Mouse (Mus musculus) MEL (cell line): ENCODE data around the gene P2rx4.
A peak's percentile ranks its signal among the peaks of the same experiment; 100 is the strongest.

Source experiments
- CTCF ChIP-seq, 3 experiments: IDR thresholded peaks in 2 of 3; conservative IDR thresholded peaks in 1 of 3; 2 replicates each; pipeline ENCODE4 v1.5.1; 2011 to 2012; ENCODE audit warnings: low read length in 3 of 3, low read depth in 2 of 3, mild to moderate bottlenecking in 2 of 3, improper control_type of control experiment in 1 of 3, inconsistent platforms in 1 of 3, mixed read lengths in 1 of 3, moderate library complexity in 1 of 3; ENCODE audit not compliant: control insufficient read depth in 1 of 3, insufficient read depth in 1 of 3, poor library complexity in 1 of 3, severe bottlenecking in 1 of 3
- E2F4 ChIP-seq: IDR thresholded peaks from 2 replicates; pipeline ENCODE4 v1.6.1; 2011; ENCODE audit warnings: low read depth, low read length, improper control_type of control experiment, borderline replicate concordance
- EP300 ChIP-seq, 2 experiments: IDR thresholded peaks; 2 replicates each; pipeline ENCODE4 v1.6.1; 2011; ENCODE audit warnings: improper control_type of control experiment in 2 of 2, low read length in 2 of 2, low read depth in 1 of 2, mild to moderate bottlenecking in 1 of 2
- ETS1 ChIP-seq: IDR thresholded peaks from 2 replicates; pipeline ENCODE4 v1.6.1; 2012; ENCODE audit warnings: low read depth, mild to moderate bottlenecking, inconsistent platforms, low read length, improper control_type of control experiment, moderate library complexity
- GABPA ChIP-seq: IDR thresholded peaks from 2 replicates; pipeline ENCODE4 v1.6.1; 2012; ENCODE audit warnings: low read depth, mild to moderate bottlenecking, inconsistent platforms, low read length, improper control_type of control experiment, moderate library complexity
- MXI1 ChIP-seq: IDR thresholded peaks from 2 replicates; pipeline ENCODE4 v1.6.1; 2011; ENCODE audit warnings: mild to moderate bottlenecking, low read depth, low read length, improper control_type of control experiment
- MYB ChIP-seq: IDR thresholded peaks from 2 replicates; pipeline ENCODE4 v1.6.1; 2011; ENCODE audit warnings: mild to moderate bottlenecking, low read depth, low read length, improper control_type of control experiment
- POLR2A ChIP-seq, 2 experiments: IDR thresholded peaks; 2 replicates each; pipeline ENCODE4 v1.6.1; 2011 to 2012; ENCODE audit warnings: low read length in 2 of 2, mild to moderate bottlenecking in 2 of 2, control low read depth in 1 of 2, improper control_type of control experiment in 1 of 2, low read depth in 1 of 2, moderate library complexity in 1 of 2; ENCODE audit not compliant: control insufficient read depth in 1 of 2, insufficient read depth in 1 of 2, poor library complexity in 1 of 2
- RCOR1 ChIP-seq: IDR thresholded peaks from 2 replicates; pipeline ENCODE4 v1.6.1; 2012; ENCODE audit warnings: low read depth, mild to moderate bottlenecking, inconsistent platforms, low read length, improper control_type of control experiment
- SIN3A ChIP-seq: IDR thresholded peaks from 2 replicates; pipeline ENCODE4 v1.6.1; 2012; ENCODE audit warnings: low read length, improper control_type of control experiment, inconsistent platforms
- SMC3 ChIP-seq: IDR thresholded peaks from 2 replicates; pipeline ENCODE4 v1.6.1; 2011; ENCODE audit warnings: low read depth, low read length, improper control_type of control experiment
- TCF12 ChIP-seq: IDR thresholded peaks from 2 replicates; pipeline ENCODE4 v1.6.1; 2014; ENCODE audit warnings: low read depth, mild to moderate bottlenecking, inconsistent platforms, low read length, improper control_type of control experiment, moderate library complexity
- ZMIZ1 ChIP-seq: IDR thresholded peaks from 2 replicates; pipeline ENCODE4 v1.6.1; 2012; ENCODE audit warnings: low read depth, mild to moderate bottlenecking, inconsistent platforms, low read length, improper control_type of control experiment, moderate library complexity
- ZNF384 ChIP-seq: IDR thresholded peaks from 2 replicates; pipeline ENCODE4 v1.6.1; 2012; ENCODE audit warnings: low read depth, mild to moderate bottlenecking, inconsistent platforms, low read length, improper control_type of control experiment

DNA sequence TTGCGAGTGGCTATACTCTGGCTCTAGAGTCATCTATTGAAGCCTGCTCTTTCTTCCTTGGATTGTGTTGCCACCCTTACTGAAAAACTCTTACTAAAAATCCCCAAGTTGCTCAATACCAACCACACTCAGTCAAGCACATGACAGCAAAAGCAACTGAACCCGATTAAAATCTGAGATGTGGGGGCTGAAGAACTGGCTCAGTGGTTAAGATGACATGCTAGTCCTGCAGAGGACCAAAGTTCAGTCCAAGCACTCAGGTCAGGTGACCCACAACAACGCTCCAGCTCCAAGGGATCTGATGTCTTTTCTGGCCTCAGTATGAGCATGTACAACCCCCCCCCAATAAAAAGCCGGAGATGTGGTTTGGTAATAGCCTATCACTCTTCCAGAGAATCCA lies 2.8 kb upstream of the P2rx4 start:
- TF ChIP-seq TCF12 (0 out of 2 replicates have a peak, but pooled peaks have one; percentile 28), POLR2A (IDR thresholded peaks at IDR 0.05; ENCODE audit: control insufficient read depth in 1 of 2, insufficient read depth in 1 of 2, low read depth in 1 of 2, low read length in 2 of 2, poor library complexity in 1 of 2) (no peak), CTCF (IDR thresholded peaks at IDR 0.05 in 2 of 3, conservative IDR thresholded peaks at IDR 0.05 in 1 of 3; ENCODE audit: control insufficient read depth in 1 of 3, insufficient read depth in 1 of 3, low read depth in 2 of 3, low read length in 3 of 3, poor library complexity in 1 of 3, severe bottlenecking in 1 of 3) (no peak), ZMIZ1 (no peak), ETS1 (0 out of 2 replicates have a peak, but pooled peaks have one; percentile 7), ZNF384 (no peak), SIN3A (peak; percentile 22; the same call in 1 of the 2 replicates), GABPA (no peak), E2F4 (no peak), MYB (no peak), RCOR1 (no peak), EP300 (IDR thresholded peaks at IDR 0.05; ENCODE audit: low read depth in 1 of 2, low read length in 2 of 2) (peak in 1 of 2 experiments; percentile 55; a peak in 1 of 4 replicates), SMC3 (no peak), MXI1 (peak; percentile 26; the same call in 1 of the 2 replicates)
